Mouse (Mus musculus): ENCODE measurements around the gene Gtf2h5. TPM values are rescaled to one million over a fixed set of nuclear protein-coding genes. Genes with fewer than 3 reads are reported as not detected.

Gene Gtf2h5
- polyA plus RNA-seq, 1 experiment from 2014 or later = 180 TPM

GRCm38 (mm10) chr17:6066021-6066420 lies 13.6 kb upstream of the Gtf2h5 start:
- H3K9me3 ChIP-seq (ENCODE audit: control insufficient read depth, low read length) = no peaks in the 10 kb centered on the region

GRCm38 (mm10) chr17:6067613-6068012 lies 12.0 kb upstream of the Gtf2h5 start:
- no peak for ATAC-seq (ENCODE audit: low FRiP score, low TSS enrichment)
- no peak overlapping the region for H3K9ac ChIP-seq (ENCODE audit: low read depth, low read length)
- no peak overlapping the region for H3K4me3 ChIP-seq (ENCODE audit: low read length)
- H3K36me3 ChIP-seq (ENCODE audit: control insufficient read depth, insufficient read depth, low read length) = peaks cover 23% of the 10 kb centered on the region; the same call in 1 of the 2 replicates
- no peaks in the 10 kb centered on the region for H3K4me1 ChIP-seq (ENCODE audit: control insufficient read depth, insufficient read depth, low read length)
- 94% methylated on average over 7 of the region's 7 CpGs for WGBS
- no peaks in the 10 kb centered on the region for H3K9me3 ChIP-seq (ENCODE audit: control insufficient read depth, low read length)
- H3K27ac ChIP-seq (ENCODE audit: low read depth, low read length) = no peak overlapping the region
- no peaks in the 10 kb centered on the region for H3K27me3 ChIP-seq (ENCODE audit: control insufficient read depth, insufficient read depth, low read length)
- H3K4me2 ChIP-seq (replicated peaks; ENCODE audit: low read depth, low read length) = no peak overlapping the region

More at GRCm38 (mm10) chr17:6066021-6066420, 13.6 kb upstream of the Gtf2h5 start:
- whole genome bisulfite sequencing = 94% methylated on average over 2 of the region's 2 CpGs
- H3K36me3 ChIP-seq (ENCODE audit: control insufficient read depth, insufficient read depth, low read length) = peaks cover 18% of the 10 kb centered on the region; the same call in 1 of the 2 replicates
- H3K4me1 ChIP-seq (ENCODE audit: control insufficient read depth, insufficient read depth, low read length) = no peaks in the 10 kb centered on the region
- H3K4me3 ChIP-seq (ENCODE audit: low read length) = no peak overlapping the region
- no peak overlapping the region for H3K9ac ChIP-seq (ENCODE audit: low read depth, low read length)
- H3K27ac ChIP-seq (ENCODE audit: low read depth, low read length) = no peak overlapping the region
- no peaks in the 10 kb centered on the region for H3K27me3 ChIP-seq (ENCODE audit: control insufficient read depth, insufficient read depth, low read length)
- ATAC-seq (ENCODE audit: low FRiP score, low TSS enrichment) = no peak
- H3K4me2 ChIP-seq (replicated peaks; ENCODE audit: low read depth, low read length) = no peak overlapping the region

GRCm38 (mm10) chr17:6069866-6070265 lies 9.7 kb upstream of the Gtf2h5 start:
- Histone ChIP-seq H3K4me3 (ENCODE audit: low read length) (no peak overlapping the region), H3K4me1 (ENCODE audit: control insufficient read depth, insufficient read depth, low read length) (no peaks in the 10 kb centered on the region), H3K27me3 (ENCODE audit: control insufficient read depth, insufficient read depth, low read length) (no peaks in the 10 kb centered on the region), H3K9ac (ENCODE audit: low read depth, low read length) (no peak overlapping the region), H3K4me2 (replicated peaks; ENCODE audit: low read depth, low read length) (no peak overlapping the region), H3K36me3 (ENCODE audit: control insufficient read depth, insufficient read depth, low read length) (peaks cover 24% of the 10 kb centered on the region; the same call in 1 of the 2 replicates), H3K27ac (ENCODE audit: low read depth, low read length) (no peak overlapping the region), H3K9me3 (ENCODE audit: control insufficient read depth, low read length) (no peaks in the 10 kb centered on the region)
- 94% methylated on average over 6 of the region's 6 CpGs for WGBS
- ATAC-seq (ENCODE audit: low FRiP score, low TSS enrichment) = no peak

GRCm38 (mm10) chr17:6073405-6073804 lies 6.2 kb upstream of the Gtf2h5 start:
- Histone ChIP-seq H3K27me3 (ENCODE audit: control insufficient read depth, insufficient read depth, low read length) (no peaks in the 10 kb centered on the region), H3K4me1 (ENCODE audit: control insufficient read depth, insufficient read depth, low read length) (no peaks in the 10 kb centered on the region), H3K9me3 (ENCODE audit: control insufficient read depth, low read length) (no peaks in the 10 kb centered on the region), H3K4me2 (replicated peaks; ENCODE audit: low read depth, low read length) (no peak overlapping the region), H3K4me3 (ENCODE audit: low read length) (no peak overlapping the region), H3K9ac (ENCODE audit: low read depth, low read length) (no peak overlapping the region), H3K27ac (ENCODE audit: low read depth, low read length) (no peak overlapping the region), H3K36me3 (ENCODE audit: control insufficient read depth, insufficient read depth, low read length) (peaks cover 15% of the 10 kb centered on the region; the same call in 1 of the 2 replicates)
- ATAC-seq (ENCODE audit: low FRiP score, low TSS enrichment) = peak; percentile 85
- WGBS = 14% methylated on average over 7 of the region's 7 CpGs

- no peaks in the 10 kb centered on the region for H3K27me3 ChIP-seq (ENCODE audit: control insufficient read depth, insufficient read depth, low read length)
- no peak overlapping the region for H3K4me3 ChIP-seq (ENCODE audit: low read length)
- H3K4me1 ChIP-seq (ENCODE audit: control insufficient read depth, insufficient read depth, low read length) = peaks cover 4% of the 10 kb centered on the region; the same call in 1 of the 2 replicates
- H3K9ac ChIP-seq (ENCODE audit: low read depth, low read length) = no peak overlapping the region
- H3K4me2 ChIP-seq (replicated peaks; ENCODE audit: low read depth, low read length) = no peak overlapping the region
- no peaks in the 10 kb centered on the region for H3K9me3 ChIP-seq (ENCODE audit: control insufficient read depth, low read length)
- no peak for ATAC-seq (ENCODE audit: low FRiP score, low TSS enrichment)
- H3K36me3 ChIP-seq (ENCODE audit: control insufficient read depth, insufficient read depth, low read length) = peaks cover 35% of the 10 kb centered on the region
- WGBS = 93% methylated on average over 5 of the region's 5 CpGs
- no peak overlapping the region for H3K27ac ChIP-seq (ENCODE audit: low read depth, low read length)
These were observed 3.8 kb downstream of the Gtf2h5 start for GRCm38 (mm10) chr17:6083323-6083890.

- Histone ChIP-seq H3K27ac (ENCODE audit: low read depth, low read length) (no peak overlapping the region), H3K4me1 (ENCODE audit: control insufficient read depth, insufficient read depth, low read length) (no peaks in the 10 kb centered on the region), H3K9me3 (ENCODE audit: control insufficient read depth, low read length) (no peaks in the 10 kb centered on the region)
These were observed 12.0 kb downstream of the Gtf2h5 start for GRCm38 (mm10) chr17:6091604-6092003.

GRCm38 (mm10) chr17:6095579-6095978 lies 16.0 kb downstream of the Gtf2h5 start:
- Histone ChIP-seq H3K4me2 (replicated peaks; ENCODE audit: low read depth, low read length) (no peak overlapping the region), H3K4me1 (ENCODE audit: control insufficient read depth, insufficient read depth, low read length) (no peaks in the 10 kb centered on the region), H3K27ac (ENCODE audit: low read depth, low read length) (no peak overlapping the region), H3K9me3 (ENCODE audit: control insufficient read depth, low read length) (no peaks in the 10 kb centered on the region), H3K9ac (ENCODE audit: low read depth, low read length) (no peak overlapping the region), H3K27me3 (ENCODE audit: control insufficient read depth, insufficient read depth, low read length) (no peaks in the 10 kb centered on the region), H3K4me3 (ENCODE audit: low read length) (no peak overlapping the region), H3K36me3 (ENCODE audit: control insufficient read depth, insufficient read depth, low read length) (no peaks in the 10 kb centered on the region)
- no peak for ATAC-seq (ENCODE audit: low FRiP score, low TSS enrichment)

More at GRCm38 (mm10) chr17:6091604-6092003, 12.0 kb downstream of the Gtf2h5 start:
- Histone ChIP-seq H3K27me3 (ENCODE audit: control insufficient read depth, insufficient read depth, low read length) (no peaks in the 10 kb centered on the region), H3K9ac (ENCODE audit: low read depth, low read length) (no peak overlapping the region), H3K4me3 (ENCODE audit: low read length) (no peak overlapping the region), H3K36me3 (ENCODE audit: control insufficient read depth, insufficient read depth, low read length) (no peaks in the 10 kb centered on the region; the same call in 1 of the 2 replicates), H3K4me2 (replicated peaks; ENCODE audit: low read depth, low read length) (no peak overlapping the region)
- 95% methylated on average over 6 of the region's 6 CpGs for WGBS
- ATAC-seq (ENCODE audit: low FRiP score, low TSS enrichment) = no peak

GRCm38 (mm10) chr17:6097884-6098283 lies 18.3 kb downstream of the Gtf2h5 start:
- 31% methylated on average over 4 of the region's 4 CpGs for WGBS
- ATAC-seq (ENCODE audit: low FRiP score, low TSS enrichment) = no peak

GRCm38 (mm10) chr17:6102287-6102686 lies 22.7 kb downstream of the Gtf2h5 start:
- Histone ChIP-seq H3K27ac (ENCODE audit: low read depth, low read length) (no peak overlapping the region), H3K9ac (ENCODE audit: low read depth, low read length) (no peak overlapping the region), H3K27me3 (ENCODE audit: control insufficient read depth, insufficient read depth, low read length) (peaks cover 4% of the 10 kb centered on the region; the same call in 1 of the 2 replicates), H3K4me3 (ENCODE audit: low read length) (no peak overlapping the region), H3K9me3 (ENCODE audit: control insufficient read depth, low read length) (no peaks in the 10 kb centered on the region), H3K36me3 (ENCODE audit: control insufficient read depth, insufficient read depth, low read length) (no peaks in the 10 kb centered on the region), H3K4me1 (ENCODE audit: control insufficient read depth, insufficient read depth, low read length) (0 out of 2 replicates have a peak, but pooled peaks cover 4% of the 10 kb centered on the region), H3K4me2 (replicated peaks; ENCODE audit: low read depth, low read length) (no peak overlapping the region)
- ATAC-seq (ENCODE audit: low FRiP score, low TSS enrichment) = no peak
- 96% methylated on average over 3 of the region's 3 CpGs for WGBS

More at GRCm38 (mm10) chr17:6097884-6098283, 18.3 kb downstream of the Gtf2h5 start:
- Histone ChIP-seq H3K9me3 (ENCODE audit: control insufficient read depth, low read length) (no peaks in the 10 kb centered on the region), H3K27ac (ENCODE audit: low read depth, low read length) (no peak overlapping the region), H3K4me3 (ENCODE audit: low read length) (no peak overlapping the region), H3K4me2 (replicated peaks; ENCODE audit: low read depth, low read length) (no peak overlapping the region), H3K4me1 (ENCODE audit: control insufficient read depth, insufficient read depth, low read length) (no peaks in the 10 kb centered on the region), H3K27me3 (ENCODE audit: control insufficient read depth, insufficient read depth, low read length) (no peaks in the 10 kb centered on the region), H3K36me3 (ENCODE audit: control insufficient read depth, insufficient read depth, low read length) (no peaks in the 10 kb centered on the region), H3K9ac (ENCODE audit: low read depth, low read length) (no peak overlapping the region)

Data from kidney, embryonic 14.5 days (tissue).